Mouse (Mus musculus): Measurements from ENCODE around the gene Abhd2. TPM values are rescaled to one million over a fixed set of nuclear protein-coding genes. Genes with fewer than 3 reads are reported as not detected.

Gene Abhd2
- polyA plus RNA-seq, 1 experiment, result 80.4 TPM

GRCm38 (mm10) chr7:79299548-79299947 lies 26.5 kb downstream of the Abhd2 start:
- Histone ChIP-seq H3K4me1 (ENCODE audit: control insufficient read depth, insufficient read depth, low read length) (no peaks in the 10 kb centered on the region), H3K27ac (ENCODE audit: insufficient read depth, low read length) (no peak overlapping the region), H3K4me3 (ENCODE audit: insufficient read depth, low read length) (no peak overlapping the region)
- TF ChIP-seq POLR2A (IDR thresholded peaks at IDR 0.05; ENCODE audit: low read depth, low read length) (no peak), CTCF (IDR thresholded peaks at IDR 0.05; ENCODE audit: borderline replicate concordance, insufficient read depth, low read length) (no peak)

DNA sequence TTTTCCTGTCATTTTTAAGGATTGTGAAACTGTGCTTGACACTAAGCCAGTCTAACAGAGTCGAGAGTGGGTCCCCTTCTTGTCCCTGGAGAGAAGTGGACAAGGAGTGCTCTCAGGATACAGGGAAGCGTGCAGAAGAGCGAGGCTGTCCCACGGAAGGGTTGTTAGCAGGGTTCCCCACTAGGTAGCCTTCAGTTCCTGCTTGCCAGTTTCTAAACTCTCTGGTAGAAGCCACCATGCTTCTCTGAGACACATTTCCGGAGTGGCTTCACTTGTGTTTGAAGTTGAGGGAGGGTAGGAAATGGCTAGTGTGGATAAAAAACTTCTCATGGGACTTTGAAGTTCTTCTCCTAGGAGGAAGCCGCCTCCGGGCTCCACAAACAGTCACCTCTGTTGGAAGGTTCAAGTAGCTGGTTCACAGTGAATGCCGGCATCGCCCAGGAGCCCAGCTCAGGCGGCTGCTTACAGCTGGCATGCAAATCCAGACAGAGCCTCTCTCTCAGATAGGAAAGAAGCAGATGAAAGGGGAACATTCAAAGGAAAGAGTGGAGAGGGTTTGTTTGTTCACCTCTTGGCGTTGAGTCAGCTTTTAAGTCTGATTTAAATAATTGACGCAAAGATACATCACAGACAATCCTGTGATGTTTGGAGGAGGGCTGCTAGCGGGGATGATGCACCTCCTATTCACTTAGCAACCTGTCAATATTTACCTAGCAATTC lies 27.6 kb downstream of the Abhd2 start:
- H3K4me1 ChIP-seq (ENCODE audit: control insufficient read depth, insufficient read depth, low read length), result no peaks in the 10 kb centered on the region
- no peak for TF ChIP-seq POLR2A (IDR thresholded peaks at IDR 0.05; ENCODE audit: low read depth, low read length)
- no peak for TF ChIP-seq CTCF (IDR thresholded peaks at IDR 0.05; ENCODE audit: borderline replicate concordance, insufficient read depth, low read length)
- no peak overlapping the region for H3K27ac ChIP-seq (ENCODE audit: insufficient read depth, low read length)
- no peak overlapping the region for H3K4me3 ChIP-seq (ENCODE audit: insufficient read depth, low read length)

DNA sequence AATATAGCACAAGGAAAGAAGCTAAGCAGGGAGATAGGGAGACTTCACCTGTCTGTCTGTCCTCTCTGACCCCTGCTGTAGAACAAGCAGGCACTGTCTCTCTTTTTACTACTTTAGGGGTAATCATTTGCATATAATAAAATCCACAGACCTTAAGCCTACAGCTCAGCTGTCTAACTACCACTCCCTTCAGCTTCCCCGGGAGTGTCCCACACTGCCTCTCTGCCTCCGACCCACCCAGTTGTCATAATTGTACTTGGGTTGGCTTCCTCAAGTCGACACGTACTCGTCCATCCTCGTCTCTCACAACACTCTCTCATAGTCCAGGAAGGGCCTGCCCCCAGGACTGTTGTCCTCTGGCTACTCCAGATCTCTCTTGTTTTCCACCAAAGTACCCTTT lies 29.1 kb downstream of the Abhd2 start:
- H3K4me1 ChIP-seq (ENCODE audit: control insufficient read depth, insufficient read depth, low read length), result no peaks in the 10 kb centered on the region
- no peak overlapping the region for H3K4me3 ChIP-seq (ENCODE audit: insufficient read depth, low read length)
- TF ChIP-seq CTCF (IDR thresholded peaks at IDR 0.05; ENCODE audit: borderline replicate concordance, insufficient read depth, low read length) (no peak), POLR2A (IDR thresholded peaks at IDR 0.05; ENCODE audit: low read depth, low read length) (no peak)
- no peak overlapping the region for H3K27ac ChIP-seq (ENCODE audit: insufficient read depth, low read length)

- TF ChIP-seq POLR2A (IDR thresholded peaks at IDR 0.05; ENCODE audit: low read depth, low read length) (no peak), CTCF (IDR thresholded peaks at IDR 0.05; ENCODE audit: borderline replicate concordance, insufficient read depth, low read length) (no peak)
- H3K4me3 ChIP-seq (ENCODE audit: insufficient read depth, low read length), result no peak overlapping the region
- no peaks in the 10 kb centered on the region for H3K4me1 ChIP-seq (ENCODE audit: control insufficient read depth, insufficient read depth, low read length)
- H3K27ac ChIP-seq (ENCODE audit: insufficient read depth, low read length), result no peak overlapping the region
Measured at GRCm38 (mm10) chr7:79302586-79302985, 29.6 kb downstream of the Abhd2 start.

DNA sequence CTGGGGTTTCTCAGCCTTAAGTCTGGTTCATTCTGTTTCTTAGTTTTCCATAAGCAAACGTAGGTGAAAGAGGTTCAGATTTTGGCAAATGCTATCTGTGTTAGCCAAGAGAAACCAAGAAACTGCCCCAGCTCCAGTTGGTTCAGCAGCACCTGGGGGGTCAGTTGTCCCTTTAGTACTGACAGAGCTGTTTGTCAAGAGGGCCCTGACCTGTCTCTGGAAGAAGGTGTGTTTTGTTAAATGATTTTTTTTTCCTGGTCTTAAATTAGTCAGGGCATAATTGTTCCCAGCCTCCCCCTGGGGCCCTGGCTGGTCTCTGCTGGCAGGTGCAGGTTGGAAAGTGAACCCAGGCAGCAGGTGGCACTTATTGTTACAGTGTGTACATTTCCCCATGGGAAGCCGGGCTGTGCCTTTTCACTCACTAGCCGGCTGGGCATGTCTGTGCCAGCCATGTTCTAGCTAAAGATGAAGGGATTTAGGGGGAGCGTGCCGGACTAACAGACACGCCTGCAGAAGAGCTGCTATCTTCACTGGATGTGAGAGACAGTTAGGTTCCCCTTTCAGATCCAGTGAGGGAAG lies 30.3 kb downstream of the Abhd2 start:
- TF ChIP-seq POLR2A (IDR thresholded peaks at IDR 0.05; ENCODE audit: low read depth, low read length) (no peak), CTCF (IDR thresholded peaks at IDR 0.05; ENCODE audit: borderline replicate concordance, insufficient read depth, low read length) (no peak)
- Histone ChIP-seq H3K27ac (ENCODE audit: insufficient read depth, low read length) (no peak overlapping the region), H3K4me1 (ENCODE audit: control insufficient read depth, insufficient read depth, low read length) (no peaks in the 10 kb centered on the region), H3K4me3 (ENCODE audit: insufficient read depth, low read length) (no peak overlapping the region)

- Histone ChIP-seq H3K4me3 (ENCODE audit: insufficient read depth, low read length) (no peak overlapping the region), H3K27ac (ENCODE audit: insufficient read depth, low read length) (peak overlapping the region; percentile 14; the same call in 1 of the 2 replicates), H3K4me1 (ENCODE audit: control insufficient read depth, insufficient read depth, low read length) (peaks cover 10% of the 10 kb centered on the region)
- no peak for TF ChIP-seq CTCF (IDR thresholded peaks at IDR 0.05; ENCODE audit: borderline replicate concordance, insufficient read depth, low read length)
- no peak for TF ChIP-seq POLR2A (IDR thresholded peaks at IDR 0.05; ENCODE audit: low read depth, low read length)
Measured at GRCm38 (mm10) chr7:79308455-79309030, 35.5 kb downstream of the Abhd2 start.

- TF ChIP-seq CTCF (IDR thresholded peaks at IDR 0.05; ENCODE audit: borderline replicate concordance, insufficient read depth, low read length) (peak; percentile 26; the same call in 1 of the 2 replicates), POLR2A (IDR thresholded peaks at IDR 0.05; ENCODE audit: low read depth, low read length) (no peak)
- H3K4me3 ChIP-seq (ENCODE audit: insufficient read depth, low read length), result no peak overlapping the region
- peaks cover 13% of the 10 kb centered on the region for H3K4me1 ChIP-seq (ENCODE audit: control insufficient read depth, insufficient read depth, low read length)
- no peak overlapping the region for H3K27ac ChIP-seq (ENCODE audit: insufficient read depth, low read length)
Measured at GRCm38 (mm10) chr7:79309247-79310190, 36.5 kb downstream of the Abhd2 start.

DNA sequence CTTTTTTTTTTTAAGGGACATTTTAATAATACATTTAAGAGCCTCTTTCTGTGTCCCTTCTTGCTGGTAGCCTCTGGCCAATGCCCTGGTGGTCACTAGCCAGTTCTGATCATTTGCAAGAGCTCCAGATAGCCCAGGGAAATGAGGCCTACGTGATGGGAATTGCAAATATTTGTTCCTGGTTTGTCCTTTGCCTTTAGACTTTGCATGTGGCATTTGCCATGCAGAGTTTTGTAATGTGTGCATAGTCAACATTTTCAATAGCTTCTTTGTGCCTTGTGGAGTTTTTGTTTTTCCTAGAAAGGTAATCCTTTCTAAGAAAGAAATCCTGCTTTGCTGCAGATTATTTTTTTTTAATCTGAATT lies 37.2 kb downstream of the Abhd2 start:
- TF ChIP-seq CTCF (IDR thresholded peaks at IDR 0.05; ENCODE audit: borderline replicate concordance, insufficient read depth, low read length), result no peak
- no peak for TF ChIP-seq POLR2A (IDR thresholded peaks at IDR 0.05; ENCODE audit: low read depth, low read length)
- Histone ChIP-seq H3K4me1 (ENCODE audit: control insufficient read depth, insufficient read depth, low read length) (peaks cover 13% of the 10 kb centered on the region), H3K4me3 (ENCODE audit: insufficient read depth, low read length) (no peak overlapping the region), H3K27ac (ENCODE audit: insufficient read depth, low read length) (no peak overlapping the region)

GRCm38 (mm10) chr7:79311420-79311988 lies 38.5 kb downstream of the Abhd2 start:
- Histone ChIP-seq H3K4me1 (ENCODE audit: control insufficient read depth, insufficient read depth, low read length) (peaks cover 17% of the 10 kb centered on the region), H3K27ac (ENCODE audit: insufficient read depth, low read length) (peak overlapping the region; percentile 35; the same call in 1 of the 2 replicates), H3K4me3 (ENCODE audit: insufficient read depth, low read length) (no peak overlapping the region)
- no peak for TF ChIP-seq POLR2A (IDR thresholded peaks at IDR 0.05; ENCODE audit: low read depth, low read length)
- no peak for TF ChIP-seq CTCF (IDR thresholded peaks at IDR 0.05; ENCODE audit: borderline replicate concordance, insufficient read depth, low read length)
